Mouse (Mus musculus) MEL (cell line): Measurements from ENCODE around the gene Ubxn10.

ENCODE experiments used
- CHD1 ChIP-seq: IDR thresholded peaks from 2 replicates; pipeline ENCODE4 v1.6.1; 2012; ENCODE audit warnings: low read depth, mild to moderate bottlenecking, inconsistent platforms, low read length, improper control_type of control experiment
- CHD2 ChIP-seq: IDR thresholded peaks from 2 replicates; pipeline ENCODE4 v1.6.1; 2011; ENCODE audit warnings: low read length, improper control_type of control experiment
- CTCF ChIP-seq, 3 experiments: IDR thresholded peaks in 2 of 3; conservative IDR thresholded peaks in 1 of 3; 2 replicates each; pipeline ENCODE4 v1.5.1; 2011 to 2012; ENCODE audit warnings: low read length in 3 of 3, low read depth in 2 of 3, mild to moderate bottlenecking in 2 of 3, improper control_type of control experiment in 1 of 3, inconsistent platforms in 1 of 3, mixed read lengths in 1 of 3, moderate library complexity in 1 of 3; ENCODE audit not compliant: control insufficient read depth in 1 of 3, insufficient read depth in 1 of 3, poor library complexity in 1 of 3, severe bottlenecking in 1 of 3
- GATA1 ChIP-seq: IDR thresholded peaks from 2 replicates; pipeline ENCODE4 v1.6.1; 2011; ENCODE audit warnings: low read depth, low read length, improper control_type of control experiment
- MEF2A ChIP-seq: IDR thresholded peaks from 2 replicates; pipeline ENCODE4 v1.6.1; 2014; ENCODE audit warnings: low read depth, mild to moderate bottlenecking, inconsistent platforms, low read length, improper control_type of control experiment; ENCODE audit not compliant: poor library complexity, insufficient replicate concordance, severe bottlenecking; ENCODE audit errors: extremely low read depth
- MYB ChIP-seq: IDR thresholded peaks from 2 replicates; pipeline ENCODE4 v1.6.1; 2011; ENCODE audit warnings: mild to moderate bottlenecking, low read depth, low read length, improper control_type of control experiment
- POLR2A ChIP-seq, 2 experiments: IDR thresholded peaks; 2 replicates each; pipeline ENCODE4 v1.6.1; 2011 to 2012; ENCODE audit warnings: low read length in 2 of 2, mild to moderate bottlenecking in 2 of 2, control low read depth in 1 of 2, improper control_type of control experiment in 1 of 2, low read depth in 1 of 2, moderate library complexity in 1 of 2; ENCODE audit not compliant: control insufficient read depth in 1 of 2, insufficient read depth in 1 of 2, poor library complexity in 1 of 2
- UBTF ChIP-seq: IDR thresholded peaks from 2 replicates; pipeline ENCODE4 v1.6.1; 2012; ENCODE audit warnings: low read depth, mild to moderate bottlenecking, inconsistent platforms, low read length, improper control_type of control experiment, moderate library complexity, borderline replicate concordance; ENCODE audit not compliant: insufficient read depth
- ZC3H11A ChIP-seq: IDR thresholded peaks from 2 replicates; pipeline ENCODE4 v1.6.1; 2012; ENCODE audit warnings: low read depth, mild to moderate bottlenecking, inconsistent platforms, low read length, improper control_type of control experiment

DNA sequence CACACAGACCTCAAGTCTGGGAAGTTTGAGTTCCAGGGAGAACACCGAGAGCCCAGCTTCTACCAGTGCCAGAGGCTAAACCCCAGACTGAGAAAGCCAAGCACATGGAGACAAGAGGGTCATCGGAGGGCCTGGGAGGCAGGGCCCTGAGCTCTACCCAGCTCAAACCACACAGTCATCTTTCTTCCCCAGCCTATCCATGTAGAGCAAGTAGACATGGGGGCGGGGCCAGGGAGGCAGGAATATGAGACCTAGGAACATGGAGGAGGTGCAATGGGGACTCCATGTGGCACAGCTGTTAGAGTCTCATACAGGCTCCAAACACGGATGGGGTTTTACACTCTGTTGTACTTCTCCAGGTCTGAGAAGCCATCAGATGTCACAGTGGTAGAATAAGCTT lies 8.9 kb upstream of the Ubxn10 start:
- TF ChIP-seq MYB, result no peak
- no peak for TF ChIP-seq UBTF
- no peak for TF ChIP-seq CTCF (IDR thresholded peaks at IDR 0.05 in 2 of 3, conservative IDR thresholded peaks at IDR 0.05 in 1 of 3; ENCODE audit: control insufficient read depth in 1 of 3, insufficient read depth in 1 of 3, low read depth in 2 of 3, low read length in 3 of 3, poor library complexity in 1 of 3, severe bottlenecking in 1 of 3)
- no peak for TF ChIP-seq CHD1
- no peak for TF ChIP-seq CHD2
- TF ChIP-seq MEF2A, result no peak
- TF ChIP-seq GATA1, result no peak
- TF ChIP-seq POLR2A (IDR thresholded peaks at IDR 0.05; ENCODE audit: control insufficient read depth in 1 of 2, insufficient read depth in 1 of 2, low read depth in 1 of 2, low read length in 2 of 2, poor library complexity in 1 of 2), result no peak
- TF ChIP-seq ZC3H11A, result no peak
